Mouse (Mus musculus) frontal cortex, adult (tissue): ENCODE measurements at regions not wholly inside any gene's neighbourhood (a gene's known extent, or its start where the extent isn't known, plus 50 kb on each side); places are given as distances from the start of the nearest gene placed in this dataset.

Experiments used
- ATAC-seq: cut with Nextera tagmentation; 2 replicates; pipeline ENCODE4 v1.9.2; 2017; ENCODE audit warnings: mild to moderate bottlenecking, moderate library complexity, mixed read lengths; ENCODE audit not compliant: low TSS enrichment

- no peak for ATAC-seq
Observed at GRCm38 (mm10) chr10:102943156-102943555, 86.9 kb downstream of the Alx1 start.

DNA sequence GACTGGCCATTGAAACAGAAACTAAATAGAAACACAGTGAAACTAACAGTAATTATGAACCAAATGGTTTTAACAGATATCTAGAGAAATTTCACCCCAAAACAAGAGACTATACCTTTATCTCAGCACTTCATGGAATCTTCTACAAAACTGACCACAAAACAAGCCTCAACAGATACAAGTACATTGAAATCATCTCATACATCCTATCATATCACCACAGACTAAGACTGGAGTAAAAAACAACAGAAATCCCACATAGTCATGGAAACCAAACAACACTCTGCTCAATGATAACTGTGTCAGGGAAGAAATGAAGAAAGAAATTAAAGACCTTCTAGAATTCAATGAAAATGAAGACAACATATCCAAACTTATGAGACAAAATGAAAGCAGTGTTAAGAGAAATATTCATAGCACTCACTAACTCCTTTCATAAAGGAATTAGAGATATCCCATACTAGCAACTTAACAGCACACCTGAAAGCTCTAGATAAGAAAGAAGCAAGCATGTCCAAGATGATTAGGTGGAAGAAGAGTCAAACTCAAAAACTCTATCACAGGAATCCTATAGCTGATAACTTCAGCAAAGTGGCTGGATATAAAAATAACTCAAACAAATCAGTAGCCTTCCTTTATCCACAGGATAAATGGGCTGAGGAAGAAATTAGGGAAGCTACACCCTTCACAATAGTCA lies 89.0 kb downstream of the Alx1 start:
- no peak for ATAC-seq

GRCm38 (mm10) chr10:102931445-102931844 lies 98.6 kb downstream of the Alx1 start:
- ATAC-seq, result no peak

DNA sequence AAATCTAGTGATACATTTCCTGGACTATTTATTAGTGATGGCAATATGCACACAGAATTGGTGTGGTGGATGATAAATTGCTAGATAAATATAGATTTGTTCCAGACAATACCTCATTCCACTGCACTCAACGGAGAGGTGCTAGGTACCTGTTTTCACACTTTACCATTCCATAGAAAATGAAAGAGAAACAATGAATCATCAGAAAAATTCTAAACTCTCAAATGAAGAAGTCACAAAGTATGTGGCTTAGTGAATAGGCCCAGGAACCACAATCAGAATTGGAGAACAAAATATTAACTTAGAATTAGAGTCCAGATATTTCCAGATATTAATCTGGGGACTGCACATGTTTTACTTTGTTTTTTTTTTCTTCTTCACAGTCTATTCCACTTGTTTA lies 101.4 kb downstream of the Alx1 start:
- no peak for ATAC-seq

DNA sequence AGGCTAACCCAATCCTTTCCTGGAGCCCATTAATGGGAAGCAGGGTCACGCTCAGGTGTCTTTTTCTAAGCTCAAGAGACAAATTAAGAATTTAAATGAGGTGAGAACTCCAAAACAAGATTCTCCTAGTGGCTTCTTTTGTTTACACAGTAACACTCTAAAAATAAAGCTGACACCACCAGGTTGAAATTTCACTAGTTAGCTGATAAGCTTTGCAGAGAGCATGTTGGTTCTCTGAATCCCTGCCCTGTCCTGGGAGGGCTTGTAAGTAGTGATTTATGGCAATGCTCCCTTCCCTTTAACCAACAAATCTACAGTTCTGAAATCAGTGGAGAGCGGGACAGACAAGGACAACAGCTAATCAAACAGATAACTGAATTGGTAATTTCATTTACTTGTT lies 132.6 kb downstream of the Alx1 start:
- ATAC-seq, result no peak

DNA sequence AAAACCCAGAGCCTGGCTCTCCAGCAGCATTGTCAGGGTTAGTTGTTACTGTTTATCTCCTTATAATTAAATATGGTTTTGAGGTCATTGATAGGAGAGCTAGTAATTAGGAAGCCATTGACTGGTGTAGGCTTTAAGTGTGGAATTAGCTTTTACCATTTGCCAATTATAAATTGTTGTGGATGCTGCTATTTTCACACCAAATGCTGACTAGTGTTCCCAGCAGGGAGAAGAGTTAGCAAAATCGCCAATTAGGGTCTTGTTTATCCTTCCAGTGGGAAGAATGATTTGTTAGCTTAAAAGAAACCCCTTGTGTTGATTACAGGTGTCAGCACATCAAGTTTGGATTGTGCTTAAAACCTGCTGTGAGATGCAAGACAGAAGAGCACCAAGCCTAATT lies 134.1 kb downstream of the Alx1 start:
- ATAC-seq, result no peak

DNA sequence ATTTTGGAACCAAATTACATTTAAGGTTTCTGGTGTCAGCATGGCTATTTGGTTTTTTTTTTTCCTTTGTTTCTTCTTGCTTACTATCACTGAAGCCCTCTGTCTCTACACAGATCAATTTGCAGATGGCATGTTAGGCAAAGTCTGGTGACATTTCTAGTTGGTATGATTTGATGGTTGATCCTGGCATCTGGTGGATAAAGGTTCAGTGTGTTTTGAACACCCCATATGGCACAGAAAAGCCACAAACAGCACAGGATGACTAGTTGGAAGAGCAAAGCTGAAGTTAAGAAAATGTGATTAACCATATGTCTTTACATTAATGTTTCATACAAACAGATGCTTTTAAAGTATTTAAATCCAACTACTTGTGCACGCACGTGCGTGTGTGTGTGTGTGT lies 137.6 kb downstream of the Alx1 start:
- ATAC-seq, result no peak

DNA sequence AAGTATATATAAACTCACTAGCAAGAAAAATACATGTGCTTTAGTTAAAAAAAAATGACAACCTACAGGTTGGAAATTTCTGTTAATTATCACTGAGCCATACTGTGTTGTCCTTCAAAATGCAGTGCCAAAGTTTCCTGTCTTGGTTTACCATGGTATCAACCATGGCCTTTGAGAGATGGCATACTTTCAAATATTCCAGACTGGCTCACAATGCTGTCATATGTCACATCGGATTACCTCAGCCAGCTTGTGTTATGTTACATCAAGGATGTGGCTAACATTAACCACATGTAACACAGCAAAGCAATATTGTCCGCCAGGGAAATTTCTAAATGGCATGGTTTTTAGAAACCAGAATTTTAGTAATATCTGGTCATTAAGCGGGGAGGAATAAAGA lies 140.3 kb downstream of the Alx1 start:
- ATAC-seq, result no peak

DNA sequence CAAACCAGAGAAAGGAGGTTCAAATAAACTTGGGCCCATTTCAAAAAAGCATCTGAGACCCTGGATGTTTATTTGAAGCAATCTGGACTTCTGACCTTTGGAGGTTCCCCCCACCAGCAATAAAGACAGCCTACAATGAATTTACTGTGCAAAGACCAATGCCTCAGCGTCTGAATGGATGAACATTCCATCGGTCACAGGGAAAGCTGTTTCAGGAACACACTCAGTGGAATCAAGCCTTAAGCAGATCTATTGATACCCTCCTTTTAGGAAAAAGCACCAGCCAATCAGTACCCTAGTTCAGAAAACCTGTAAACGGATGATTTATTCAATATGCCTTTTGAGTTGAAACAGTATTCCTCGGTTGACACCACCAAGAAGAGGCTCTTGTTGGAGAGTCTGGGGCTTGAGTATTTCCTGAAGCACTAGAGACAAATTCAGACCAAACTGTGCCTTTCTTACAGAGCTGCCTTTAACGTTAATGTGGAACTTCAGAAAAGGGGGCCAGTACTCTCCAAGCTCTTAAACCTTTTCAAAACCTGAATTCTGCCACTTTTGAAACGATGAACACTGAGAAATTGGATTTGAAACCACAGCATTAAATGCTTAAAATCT lies 148.1 kb downstream of the Alx1 start:
- no peak for ATAC-seq

GRCm38 (mm10) chr10:102878010-102878409 lies 152.0 kb downstream of the Alx1 start:
- peak; percentile 50; the same call in 1 of the 2 replicates for ATAC-seq

GRCm38 (mm10) chr10:102876946-102877345 lies 153.1 kb downstream of the Alx1 start:
- no peak for ATAC-seq

DNA sequence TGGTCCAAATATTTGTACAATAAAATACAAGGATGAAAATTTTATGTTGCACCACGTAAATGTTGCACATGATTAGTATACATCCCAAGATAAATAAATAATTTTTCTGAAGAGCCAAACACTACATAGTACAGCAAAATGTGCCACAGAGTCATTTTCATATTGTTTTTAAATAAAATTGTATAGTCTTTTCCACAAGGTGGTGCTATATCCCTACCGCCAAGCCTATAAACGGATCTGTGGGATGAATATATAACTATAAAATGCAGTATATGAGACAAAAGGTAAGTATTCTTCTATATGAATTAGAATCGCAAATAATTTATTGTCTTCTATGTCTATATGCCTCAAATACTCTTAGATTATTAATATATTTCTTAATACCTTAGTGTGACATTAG lies 163.1 kb downstream of the Alx1 start:
- peak; percentile 44; the same call in 1 of the 2 replicates for ATAC-seq

DNA sequence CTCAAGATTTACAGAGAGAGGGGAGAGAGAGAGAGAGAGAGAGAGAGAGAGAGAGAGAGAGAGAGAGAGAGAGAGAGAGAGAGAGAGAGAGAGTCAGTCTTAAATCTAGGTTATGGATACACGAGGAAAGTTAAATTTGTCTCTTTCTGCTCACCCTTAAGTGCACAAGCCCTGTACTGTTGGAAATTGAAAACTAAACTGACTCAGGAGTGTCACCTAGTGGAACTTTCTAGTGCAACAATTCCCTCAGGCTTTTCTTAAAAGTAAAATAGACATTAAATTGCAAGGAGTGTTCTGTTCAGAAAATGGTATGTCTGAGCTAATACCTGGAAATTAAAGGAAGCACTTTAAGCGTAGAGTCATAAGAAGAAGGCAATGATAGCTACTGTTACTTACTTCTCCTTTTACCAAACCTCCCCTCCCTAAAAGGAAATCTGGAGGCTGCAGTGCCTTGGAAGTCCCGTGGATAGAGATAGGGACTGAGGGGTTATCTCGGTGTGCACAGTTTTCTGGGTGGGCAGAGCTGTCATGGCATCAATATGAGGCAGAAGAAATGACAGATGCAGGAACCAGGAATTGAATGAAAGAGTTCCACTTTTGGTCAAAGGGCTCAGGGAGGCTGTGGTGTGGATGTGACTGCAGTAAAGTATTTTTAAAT lies 193.3 kb downstream of the Alx1 start:
- ATAC-seq, result peak; percentile 95

- ATAC-seq, result 0 out of 2 replicates have a peak, but pooled peaks have one; percentile 20
Observed at GRCm38 (mm10) chr10:102835814-102836213, 194.2 kb downstream of the Alx1 start.

DNA sequence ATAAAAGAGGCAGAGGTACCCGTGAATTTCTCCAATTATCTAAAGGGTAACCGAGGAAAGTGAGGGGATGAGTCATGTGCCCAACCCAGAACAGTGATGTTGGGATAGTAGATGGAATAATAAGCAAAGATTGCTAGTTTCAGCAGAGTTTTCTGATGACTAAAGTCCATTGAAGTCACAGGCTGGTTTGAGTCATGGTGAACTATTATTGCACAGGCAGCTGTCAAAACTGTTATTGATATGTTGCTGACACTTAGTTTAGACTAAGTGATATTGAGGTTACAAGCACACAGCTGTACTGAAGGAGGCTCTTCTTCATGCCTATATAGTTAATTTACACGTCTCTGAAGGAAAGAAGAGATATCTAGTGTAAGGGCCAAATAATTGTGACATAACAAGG lies 200.4 kb downstream of the Alx1 start:
- no peak for ATAC-seq

DNA sequence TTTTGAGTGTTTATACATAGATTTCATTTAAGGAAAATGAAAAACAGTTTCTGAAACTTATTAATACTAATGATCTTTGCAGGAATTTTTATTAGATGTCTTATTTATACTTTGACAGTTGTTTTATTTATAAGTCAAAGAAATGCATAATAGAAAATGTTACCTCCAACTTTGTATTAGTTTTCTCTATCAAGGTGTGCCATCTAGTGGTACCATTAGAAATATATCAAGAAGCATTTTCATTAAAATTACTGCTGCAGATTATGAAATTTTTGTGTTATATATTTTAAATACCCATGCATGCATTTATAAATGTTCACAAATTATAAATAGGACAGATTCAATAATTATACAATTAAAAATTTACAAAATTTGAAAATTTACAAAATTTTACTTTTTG lies 206.6 kb downstream of the Alx1 start:
- no peak for ATAC-seq

DNA sequence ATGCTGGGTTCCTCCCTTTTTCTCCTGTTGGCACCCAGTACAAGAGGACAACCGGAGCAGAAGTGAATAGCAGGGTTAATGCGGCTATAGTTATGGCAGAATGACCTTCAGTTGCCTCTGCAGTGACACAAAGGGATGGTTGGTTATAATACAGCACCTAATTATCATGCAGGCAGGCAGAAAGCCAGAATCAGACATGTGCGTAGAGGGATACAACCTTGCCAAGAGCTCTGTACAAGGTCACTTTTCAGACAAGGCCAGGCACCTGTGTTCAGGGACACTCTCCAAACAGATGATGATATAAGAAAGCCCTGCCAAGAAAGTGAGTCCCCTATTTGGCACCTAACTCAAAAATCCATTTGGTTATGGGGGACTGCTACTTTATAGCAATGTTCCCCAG lies 228.6 kb downstream of the Alx1 start:
- no peak for ATAC-seq

GRCm38 (mm10) chr10:102779243-102779642 lies 250.8 kb downstream of the Alx1 start:
- no peak for ATAC-seq

DNA sequence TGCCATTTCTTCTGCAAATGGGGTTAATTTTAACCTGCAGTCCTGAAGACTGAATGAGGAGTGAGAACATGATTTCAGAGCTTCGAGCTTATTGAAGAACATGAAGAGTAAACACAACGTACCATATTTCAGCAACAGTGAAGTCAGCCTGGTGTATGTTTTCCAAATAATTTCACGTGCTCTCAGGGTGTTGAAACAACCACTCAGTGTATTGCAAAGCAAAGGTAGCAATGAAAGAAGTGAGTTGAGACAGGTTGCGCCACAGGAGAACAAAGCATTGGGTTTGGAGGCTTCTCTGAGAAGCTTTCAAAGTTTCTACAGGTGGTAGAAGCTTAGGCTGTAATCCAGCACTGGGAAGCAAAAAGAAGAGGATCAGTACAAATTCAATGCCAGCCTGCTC lies 251.7 kb downstream of the Rassf9 start:
- no peak for ATAC-seq

GRCm38 (mm10) chr10:102762378-102762777 lies 250.4 kb downstream of the Rassf9 start:
- no peak for ATAC-seq

DNA sequence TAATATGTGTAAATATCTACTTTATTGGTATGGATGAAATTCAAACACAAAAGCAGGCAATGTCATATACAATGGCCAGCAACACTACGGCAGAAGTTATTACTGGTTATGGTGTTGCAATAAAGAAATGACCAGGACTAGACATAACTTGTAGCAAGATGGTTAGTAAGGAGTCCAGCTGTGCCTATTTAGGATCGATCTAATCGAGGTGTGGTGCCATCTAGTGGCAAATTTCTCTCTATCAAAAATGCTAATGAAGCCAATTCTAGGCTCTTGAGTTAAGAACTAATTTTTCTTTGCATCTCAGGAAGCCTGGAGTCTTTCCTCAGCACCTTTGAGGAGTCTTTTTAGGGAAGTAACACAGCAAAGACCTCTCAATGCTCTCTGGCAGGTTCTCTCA lies 223.2 kb downstream of the Rassf9 start:
- ATAC-seq, result peak; percentile 81

DNA sequence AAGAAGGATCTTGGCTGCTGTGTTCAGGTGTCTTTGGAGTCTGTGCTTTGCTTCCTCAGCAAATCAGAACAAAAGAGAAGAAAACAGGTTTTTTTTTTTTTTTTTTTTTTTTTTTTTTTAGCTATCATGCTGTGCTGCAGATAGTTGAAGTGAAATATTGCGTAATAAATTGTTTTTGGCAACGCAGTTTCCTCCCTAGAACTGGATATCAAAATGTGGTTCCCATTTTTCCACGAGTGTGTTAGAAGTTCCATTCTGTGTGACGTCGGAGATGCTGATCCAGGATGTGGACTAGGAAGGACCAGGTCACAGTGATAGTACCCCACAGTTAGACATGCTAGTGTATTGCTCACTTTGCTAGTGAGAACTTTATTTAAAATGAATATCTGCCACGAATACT lies 220.4 kb downstream of the Rassf9 start:
- no peak for ATAC-seq

GRCm38 (mm10) chr10:102712263-102712662 lies 200.2 kb downstream of the Rassf9 start:
- no peak for ATAC-seq
